Mouse (Mus musculus) testis, adult 2 months (tissue): ENCODE measurements at regions not wholly inside any gene's neighbourhood (a gene's known extent, or its start where the extent isn't known, plus 50 kb on each side); places are given as distances from the start of the nearest gene placed in this dataset.

Experiments
- CTCF ChIP-seq: fragments of 200-500 bp; IDR thresholded peaks from 2 replicates; pipeline ENCODE4 v1.5.1; 2012; ENCODE audit warnings: low read depth, mild to moderate bottlenecking, inconsistent platforms, low read length, moderate library complexity; ENCODE audit not compliant: control insufficient read depth, insufficient read depth, insufficient replicate concordance
- POLR2A ChIP-seq: fragments of 200-500 bp; IDR thresholded peaks from 2 replicates; pipeline ENCODE4 v1.6.1; 2012; ENCODE audit warnings: low read depth, mild to moderate bottlenecking, inconsistent platforms, low read length, moderate library complexity; ENCODE audit not compliant: control insufficient read depth

DNA sequence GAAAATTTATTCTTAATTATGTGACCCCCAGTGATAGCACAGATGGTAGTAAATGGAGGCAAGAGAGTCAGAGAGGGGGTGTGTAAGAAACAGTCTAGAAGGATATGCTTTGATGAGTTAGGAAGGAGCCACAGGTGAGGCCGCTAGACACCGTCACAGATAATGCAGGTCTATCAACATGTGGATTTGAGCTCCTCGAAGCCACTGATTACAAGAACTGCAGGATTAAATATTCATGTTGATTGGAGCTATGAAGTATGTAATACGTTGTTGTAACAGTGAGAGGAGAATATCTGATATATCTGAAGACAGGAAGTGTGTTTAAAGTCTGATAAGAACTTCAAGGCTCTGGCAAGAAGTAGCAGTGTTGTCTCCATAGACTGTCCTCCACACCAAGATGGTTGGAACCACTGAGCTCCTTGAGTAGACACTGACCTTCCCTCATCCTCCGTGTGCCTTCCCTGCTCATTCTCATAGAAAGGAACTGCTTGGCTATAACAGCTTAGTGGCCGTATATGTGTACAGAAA is 1126.8 kb upstream of the 2610301B20Rik start:
- no peak for TF ChIP-seq POLR2A
- no peak for TF ChIP-seq CTCF
